Mouse (Mus musculus): Measurements from ENCODE around the gene Prmt9. TPM values are rescaled to one million over a fixed set of nuclear protein-coding genes. Genes with fewer than 3 reads are reported as not detected.
A peak's percentile ranks its signal among the peaks of the same experiment; 100 is the strongest.

Prmt9 gene
- polyA plus RNA-seq, 1 experiment from 2014 or later: 9.3 TPM

- Histone ChIP-seq H3K9ac (ENCODE audit: low read depth, low read length) (peak within 1 kb of the TSS; percentile 63), H3K27ac (ENCODE audit: low read depth, low read length) (peak within 1 kb of the TSS; percentile 86), H3K4me3 (ENCODE audit: low read depth, low read length) (peak within 1 kb of the TSS; percentile 83), H3K36me3 (ENCODE audit: control insufficient read depth, insufficient read depth) (no peaks in the 10 kb centered on the region), H3K4me2 (replicated peaks; ENCODE audit: low read depth) (peak within 1 kb of the TSS; percentile 90), H3K9me3 (ENCODE audit: control insufficient read depth) (no peaks in the 10 kb centered on the region), H3K27me3 (replicated peaks; ENCODE audit: control insufficient read depth, insufficient read depth, low read length) (no peaks in the 10 kb centered on the region), H3K4me1 (replicated peaks; ENCODE audit: control insufficient read depth, insufficient read depth, low read length) (no peaks in the 10 kb centered on the region)
- ATAC-seq: peak; percentile 82
- TF ChIP-seq CTCF (IDR thresholded peaks at IDR 0.05; ENCODE audit: low read depth): no peak; the same call in 1 of the 2 replicates
- whole genome bisulfite sequencing: under 1% methylated on average over 78 of the region's 95 CpGs
Measured at GRCm38 (mm10) chr8:77517301-77518200, 31.6 kb upstream of the Prmt9 start, which contains the start of gene Arhgap10. TSS of gene Arhgap10 (minus strand) at chr8:77517953.

- peak overlapping the region; percentile 90 for H3K4me2 ChIP-seq (replicated peaks; ENCODE audit: low read depth)
- H3K4me3 ChIP-seq (ENCODE audit: low read depth, low read length): peak overlapping the region; percentile 83
- H3K27ac ChIP-seq (ENCODE audit: low read depth, low read length): peak overlapping the region; percentile 86
- H3K4me1 ChIP-seq (replicated peaks; ENCODE audit: control insufficient read depth, insufficient read depth, low read length): no peaks in the 10 kb centered on the region
- H3K9me3 ChIP-seq (ENCODE audit: control insufficient read depth): no peaks in the 10 kb centered on the region
- ATAC-seq: peak; percentile 59
- no peaks in the 10 kb centered on the region for H3K36me3 ChIP-seq (ENCODE audit: control insufficient read depth, insufficient read depth)
- peak overlapping the region; percentile 63; the same call in 1 of the 2 replicates for H3K9ac ChIP-seq (ENCODE audit: low read depth, low read length)
- no peak for TF ChIP-seq CTCF (IDR thresholded peaks at IDR 0.05; ENCODE audit: low read depth)
- WGBS: 7% methylated on average over 33 of the region's 33 CpGs
- no peaks in the 10 kb centered on the region for H3K27me3 ChIP-seq (replicated peaks; ENCODE audit: control insufficient read depth, insufficient read depth, low read length)
Measured at GRCm38 (mm10) chr8:77518201-77519115, 30.7 kb upstream of the Prmt9 start.

- Histone ChIP-seq H3K4me1 (replicated peaks; ENCODE audit: control insufficient read depth, insufficient read depth, low read length) (no peaks in the 10 kb centered on the region), H3K9me3 (ENCODE audit: control insufficient read depth) (no peaks in the 10 kb centered on the region), H3K4me3 (ENCODE audit: low read depth, low read length) (no peak overlapping the region), H3K4me2 (replicated peaks; ENCODE audit: low read depth) (no peak overlapping the region), H3K9ac (ENCODE audit: low read depth, low read length) (no peak overlapping the region), H3K27me3 (replicated peaks; ENCODE audit: control insufficient read depth, insufficient read depth, low read length) (no peaks in the 10 kb centered on the region), H3K36me3 (ENCODE audit: control insufficient read depth, insufficient read depth) (no peaks in the 10 kb centered on the region), H3K27ac (ENCODE audit: low read depth, low read length) (no peak overlapping the region)
- ATAC-seq: no peak
- no peak; the same call in 1 of the 2 replicates for TF ChIP-seq CTCF (IDR thresholded peaks at IDR 0.05; ENCODE audit: low read depth)
- WGBS: 92% methylated on average over 4 of the region's 4 CpGs
Measured at GRCm38 (mm10) chr8:77520601-77521000, 28.6 kb upstream of the Prmt9 start.

- no peak for ATAC-seq
- Histone ChIP-seq H3K27ac (ENCODE audit: low read depth, low read length) (no peak overlapping the region), H3K9me3 (ENCODE audit: control insufficient read depth) (no peaks in the 10 kb centered on the region), H3K9ac (ENCODE audit: low read depth, low read length) (no peak overlapping the region), H3K27me3 (replicated peaks; ENCODE audit: control insufficient read depth, insufficient read depth, low read length) (no peaks in the 10 kb centered on the region), H3K4me3 (ENCODE audit: low read depth, low read length) (no peak overlapping the region), H3K4me2 (replicated peaks; ENCODE audit: low read depth) (no peak overlapping the region), H3K4me1 (replicated peaks; ENCODE audit: control insufficient read depth, insufficient read depth, low read length) (no peaks in the 10 kb centered on the region), H3K36me3 (ENCODE audit: control insufficient read depth, insufficient read depth) (no peaks in the 10 kb centered on the region)
- TF ChIP-seq CTCF (IDR thresholded peaks at IDR 0.05; ENCODE audit: low read depth): no peak
- WGBS: 72% methylated on average over 8 of the region's 8 CpGs
Measured at GRCm38 (mm10) chr8:77521028-77521785, 28.0 kb upstream of the Prmt9 start.

GRCm38 (mm10) chr8:77522984-77523383, 26.2 kb upstream of the Prmt9 start:
- no peak overlapping the region for H3K27ac ChIP-seq (ENCODE audit: low read depth, low read length)
- no peaks in the 10 kb centered on the region for H3K9me3 ChIP-seq (ENCODE audit: control insufficient read depth)
- H3K4me1 ChIP-seq (replicated peaks; ENCODE audit: control insufficient read depth, insufficient read depth, low read length): no peaks in the 10 kb centered on the region
- no peaks in the 10 kb centered on the region for H3K36me3 ChIP-seq (ENCODE audit: control insufficient read depth, insufficient read depth)
- ATAC-seq: no peak
- no peak overlapping the region for H3K9ac ChIP-seq (ENCODE audit: low read depth, low read length)
- H3K27me3 ChIP-seq (replicated peaks; ENCODE audit: control insufficient read depth, insufficient read depth, low read length): no peaks in the 10 kb centered on the region
- H3K4me3 ChIP-seq (ENCODE audit: low read depth, low read length): no peak overlapping the region
- 67% methylated on average over 8 of the region's 8 CpGs for WGBS
- no peak overlapping the region for H3K4me2 ChIP-seq (replicated peaks; ENCODE audit: low read depth)
- no peak for TF ChIP-seq CTCF (IDR thresholded peaks at IDR 0.05; ENCODE audit: low read depth)
